Comparison of ENCODE assay signal across 9 mouse cellular contexts in the genomic region with DNA sequence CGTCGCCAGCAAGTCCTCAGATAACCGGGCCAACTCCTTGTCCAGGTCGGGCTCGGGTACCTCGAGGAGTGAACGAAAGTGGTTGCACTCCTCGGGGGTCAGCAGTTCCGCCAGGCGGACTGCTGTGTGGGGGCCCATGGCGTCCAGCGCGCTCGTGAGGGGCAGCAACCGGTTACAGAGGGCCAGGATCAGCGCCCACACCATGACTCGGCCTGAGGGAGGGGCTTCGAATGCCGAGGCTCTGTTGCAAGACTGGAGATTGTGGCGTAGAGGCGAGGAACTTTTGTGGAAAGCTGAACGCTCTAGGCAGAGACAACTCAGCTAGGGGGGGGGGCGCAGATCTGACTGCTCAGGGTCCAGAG. TPM values are rescaled to one million over a fixed set of nuclear protein-coding genes. Genes with fewer than 3 reads are reported as not detected.
DNase-seq lines count a peak whose midpoint lies in the region; ATAC-seq and TF ChIP-seq lines count a peak whose summit lies in the region.
"Had no signal": no experiment of that assay in that cellular context is flagged by ENCODE, and none has a peak within 500 bp of the region (broad histone marks: within the 10 kb centered on the region; RNA-seq: fewer than 3 reads in every experiment).

Gm47841 (minus strand) TSS at position 204 of the 362 bp plus-strand sequence.

- H3K27me3 ChIP-seq in kidney, postnatal 0 days (ENCODE audit: insufficient read depth, low read length), result peaks cover 18% of the 10 kb centered on the region
- peaks cover 60% of the 10 kb centered on the region for H3K27me3 ChIP-seq in forebrain, embryonic 14.5 days (replicated peaks; ENCODE audit: control insufficient read depth, insufficient read depth, low read length)
- H3K27me3 ChIP-seq in intestine, postnatal 0 days (replicated peaks; ENCODE audit: control insufficient read depth, insufficient read depth, low read length), result peaks cover 65% of the 10 kb centered on the region
- H3K27me3 ChIP-seq in midbrain, postnatal 0 days (ENCODE audit: insufficient read depth, low read length), result peaks cover 48% of the 10 kb centered on the region

- H3K36me3 ChIP-seq in kidney, postnatal 0 days (ENCODE audit: insufficient read depth, low read length), result no peaks in the 10 kb centered on the region
- no peaks in the 10 kb centered on the region for H3K36me3 ChIP-seq in forebrain, embryonic 14.5 days (ENCODE audit: control insufficient read depth, insufficient read depth, low read length)
- H3K36me3 ChIP-seq in intestine, postnatal 0 days (ENCODE audit: control insufficient read depth, insufficient read depth), result no peaks in the 10 kb centered on the region
- 0 out of 2 replicates have a peak, but pooled peaks cover 2% of the 10 kb centered on the region for H3K36me3 ChIP-seq in midbrain, postnatal 0 days (ENCODE audit: insufficient read depth, low read length)

- no peak within 1 kb of the TSS for H3K27ac ChIP-seq in kidney, postnatal 0 days
- H3K27ac ChIP-seq in forebrain, embryonic 14.5 days (ENCODE audit: low read depth, low read length), result no peak within 1 kb of the TSS
- no peak within 1 kb of the TSS for H3K27ac ChIP-seq in intestine, postnatal 0 days (ENCODE audit: low read depth, low read length)
- H3K27ac ChIP-seq in midbrain, postnatal 0 days (ENCODE audit: low read depth, low read length), result no peak within 1 kb of the TSS

- H3K4me3 ChIP-seq in kidney, postnatal 0 days (replicated peaks; ENCODE audit: low read depth, low read length), result peak within 1 kb of the TSS; percentile 38
- peak within 1 kb of the TSS; percentile 45 for H3K4me3 ChIP-seq in forebrain, embryonic 14.5 days (ENCODE audit: low read depth, low read length)
- H3K4me3 ChIP-seq in intestine, postnatal 0 days (ENCODE audit: low read depth, low read length), result peak within 1 kb of the TSS; percentile 43
- peak within 1 kb of the TSS; percentile 49 for H3K4me3 ChIP-seq in midbrain, postnatal 0 days (ENCODE audit: low read depth, low read length)

- TF ChIP-seq CTCF in kidney, postnatal 0 days (IDR thresholded peaks at IDR 0.05; ENCODE audit: low read depth), result no peak
- no peak for TF ChIP-seq CTCF in intestine, postnatal 0 days (IDR thresholded peaks at IDR 0.05; ENCODE audit: low read depth)
- no peak for TF ChIP-seq CTCF in midbrain, postnatal 0 days (IDR thresholded peaks at IDR 0.05)

- peak within 1 kb of the TSS; percentile 44 for H3K9ac ChIP-seq in kidney, postnatal 0 days (ENCODE audit: low read depth, low read length)
- H3K9ac ChIP-seq in forebrain, embryonic 14.5 days (ENCODE audit: low read length), result peak within 1 kb of the TSS; percentile 60
- peak within 1 kb of the TSS; percentile 40 for H3K9ac ChIP-seq in intestine, postnatal 0 days (ENCODE audit: low read depth, low read length)
- peak within 1 kb of the TSS; percentile 57 for H3K9ac ChIP-seq in midbrain, postnatal 0 days (replicated peaks; ENCODE audit: low read length, poor library complexity, severe bottlenecking)

- H3K9me3 ChIP-seq in kidney, postnatal 0 days (replicated peaks; ENCODE audit: low read length), result no peaks in the 10 kb centered on the region
- H3K9me3 ChIP-seq in forebrain, embryonic 14.5 days (replicated peaks; ENCODE audit: control insufficient read depth, low read length), result no peaks in the 10 kb centered on the region
- H3K9me3 ChIP-seq in intestine, postnatal 0 days (ENCODE audit: control insufficient read depth), result no peaks in the 10 kb centered on the region
- no peaks in the 10 kb centered on the region for H3K9me3 ChIP-seq in midbrain, postnatal 0 days (ENCODE audit: low read length)

- H3K4me1 ChIP-seq in kidney, postnatal 0 days (replicated peaks; ENCODE audit: insufficient read depth, low read length), result peaks cover 14% of the 10 kb centered on the region
- H3K4me1 ChIP-seq in forebrain, embryonic 14.5 days (ENCODE audit: control insufficient read depth, insufficient read depth, low read length), result peaks cover 8% of the 10 kb centered on the region
- peaks cover 2% of the 10 kb centered on the region; the same call in 1 of the 2 replicates for H3K4me1 ChIP-seq in intestine, postnatal 0 days (replicated peaks; ENCODE audit: control insufficient read depth, insufficient read depth, low read length)
- H3K4me1 ChIP-seq in midbrain, postnatal 0 days (ENCODE audit: insufficient read depth, low read length), result no peaks in the 10 kb centered on the region; the same call in 1 of the 2 replicates

- WGBS in kidney, postnatal 0 days, result 2% methylated on average over 23 of the region's 23 CpGs
- WGBS in forebrain, embryonic 14.5 days, result under 1% methylated on average over 22 of the region's 23 CpGs
- 6% methylated on average over 22 of the region's 23 CpGs for WGBS in intestine, postnatal 0 days
- 2% methylated on average over 22 of the region's 23 CpGs for WGBS in midbrain, postnatal 0 days

- DNase-seq in kidney, postnatal 0 days (ENCODE audit: low spot score), result peak; percentile 42
- DNase-seq in kidney, adult 9 months, result no peak
- DNase-seq in forebrain, embryonic 14.5 days (ENCODE audit: low spot score), result no peak
- no peak for DNase-seq in midbrain, postnatal 0 days (ENCODE audit: low spot score)
- no peak for DNase-seq in ovary, postnatal 14 days (ENCODE audit: low spot score)
- DNase-seq in cerebellum, adult 9-11 months, result no peak

- ATAC-seq in kidney, postnatal 0 days (replicated peaks; ENCODE audit: low FRiP score, low read depth), result 0 out of 2 replicates have a peak, but pooled peaks have one; percentile 3
- ATAC-seq in forebrain, embryonic 14.5 days, result no peak
- ATAC-seq in intestine, postnatal 0 days, result no peak
- ATAC-seq in midbrain, postnatal 0 days (ENCODE audit: low FRiP score), result no peak
- no peak for ATAC-seq in erythroblast, adult 5-6 weeks (replicated peaks; ENCODE audit: low FRiP score, poor library complexity, severe bottlenecking)

- peak within 1 kb of the TSS; percentile 79 for H3K4me2 ChIP-seq in kidney, postnatal 0 days (ENCODE audit: low read length)
- H3K4me2 ChIP-seq in forebrain, embryonic 14.5 days (ENCODE audit: low read length), result peak within 1 kb of the TSS; percentile 98
- peak within 1 kb of the TSS; percentile 78 for H3K4me2 ChIP-seq in intestine, postnatal 0 days (replicated peaks; ENCODE audit: low read depth)
- peak within 1 kb of the TSS; percentile 99 for H3K4me2 ChIP-seq in midbrain, postnatal 0 days (ENCODE audit: low read depth, low read length, poor library complexity, severe bottlenecking)

RNA-seq across cellular contexts. Expression of gene Gm47841, which starts in this region (rescaled TPM):
- not detected in 2 replicates for polyA plus RNA-seq in kidney, postnatal 0 days (2015; fragmentation: Nextera tagmentation; extraction: Ambion mirVana)
- polyA plus RNA-seq in forebrain, embryonic 14.5 days (2014; fragmentation: Nextera tagmentation; extraction: Ambion mirVana), result not detected in 2 replicates
- polyA plus RNA-seq in intestine, postnatal 0 days (2015; fragmentation: Nextera tagmentation; extraction: Ambion mirVana), result not detected in 2 replicates
- not detected in 2 replicates for total RNA-seq in midbrain, postnatal 0 days (2014; rRNA removed)
- polyA plus RNA-seq in midbrain, postnatal 0 days (2015; fragmentation: Nextera tagmentation; extraction: Ambion mirVana), result not detected in 2 replicates
- total RNA-seq in erythroblast, adult 5-6 weeks (2015; ENCODE audit: low replicate concordance), result not detected in 2 replicates
- total RNA-seq in erythroblast, adult 5-6 weeks (2017; ENCODE audit: low replicate concordance), result not detected in 2 replicates
- total RNA-seq: hematopoietic stem cell, adult 5-6 weeks had no signal

Comparison
In these comparisons a context has a peak if more than half of its experiments do, and no peak if none do; other contexts are left out.
1. Peak in DNase-seq, ATAC-seq, H3K4me3 ChIP-seq, H3K9ac ChIP-seq and H3K4me2 ChIP-seq in kidney, postnatal 0 days; RNA of the gene not detected or under 1 TPM.